Mouse (Mus musculus) E14TG2a.4 (cell line): ENCODE measurements at regions not wholly inside any gene's neighbourhood (a gene's known extent, or its start where the extent isn't known, plus 50 kb on each side); places are given as distances from the start of the nearest gene placed in this dataset.

Experiments
- H3K27me3 ChIP-seq: 2 replicates; pipeline ENCODE4 v1.6.1; 2014; ENCODE audit warnings: low read length, control low read depth; ENCODE audit not compliant: insufficient read depth
- H3K36me3 ChIP-seq: 2 replicates; pipeline ENCODE4 v1.6.1; 2014; ENCODE audit warnings: low read length, control low read depth; ENCODE audit not compliant: insufficient read depth
- H3K4me1 ChIP-seq: replicated peaks from 2 replicates; pipeline ENCODE4 v1.6.1; 2014; ENCODE audit warnings: low read depth, low read length, control low read depth
- H3K4me3 ChIP-seq: replicated peaks from 2 replicates; pipeline ENCODE4 v1.5.1; 2014; ENCODE audit warnings: mild to moderate bottlenecking, low read length
- H3K9me3 ChIP-seq: 2 replicates; pipeline ENCODE4 v1.6.1; 2014; ENCODE audit warnings: low read length, control low read depth
- CTCF ChIP-seq: conservative IDR thresholded peaks from 2 replicates; pipeline ENCODE4 v1.5.1; 2014; ENCODE audit warnings: low read length
- NANOG ChIP-seq: IDR thresholded peaks from 2 replicates; pipeline ENCODE4 v1.6.1; 2014; ENCODE audit warnings: borderline replicate concordance, low read length, mixed read lengths
- POU5F1 ChIP-seq: IDR thresholded peaks from 2 replicates; pipeline ENCODE4 v1.6.1; 2014; ENCODE audit warnings: low read length, borderline replicate concordance

GRCm38 (mm10) chr2:180404168-180404567 lies 51.9 kb upstream of the Slco4a1 start:
- no peaks in the 10 kb centered on the region for H3K4me1 ChIP-seq
- H3K36me3 ChIP-seq, result no peaks in the 10 kb centered on the region
- TF ChIP-seq NANOG (no peak), POU5F1 (no peak), CTCF (no peak)
- no peaks in the 10 kb centered on the region for H3K9me3 ChIP-seq
- H3K27me3 ChIP-seq, result no peaks in the 10 kb centered on the region
- no peak overlapping the region for H3K4me3 ChIP-seq

- no peaks in the 10 kb centered on the region for H3K9me3 ChIP-seq
- no peaks in the 10 kb centered on the region for H3K4me1 ChIP-seq
- no peaks in the 10 kb centered on the region for H3K27me3 ChIP-seq
- no peaks in the 10 kb centered on the region for H3K36me3 ChIP-seq
- H3K4me3 ChIP-seq, result no peak overlapping the region
- TF ChIP-seq POU5F1, result no peak
- TF ChIP-seq CTCF, result no peak
- TF ChIP-seq NANOG, result no peak
Observed at GRCm38 (mm10) chr2:180403621-180404020, 52.4 kb upstream of the Slco4a1 start.

- no peaks in the 10 kb centered on the region for H3K27me3 ChIP-seq
- no peaks in the 10 kb centered on the region for H3K36me3 ChIP-seq
- H3K9me3 ChIP-seq, result no peaks in the 10 kb centered on the region
- H3K4me1 ChIP-seq, result no peaks in the 10 kb centered on the region
- no peak overlapping the region for H3K4me3 ChIP-seq
- TF ChIP-seq NANOG (no peak), POU5F1 (no peak), CTCF (no peak)
Observed at GRCm38 (mm10) chr2:180402851-180403459, 53.1 kb upstream of the Slco4a1 start.

GRCm38 (mm10) chr2:180402433-180402832 lies 53.6 kb upstream of the Slco4a1 start:
- no peak overlapping the region for H3K4me3 ChIP-seq
- no peak for TF ChIP-seq NANOG
- TF ChIP-seq CTCF, result no peak
- no peak for TF ChIP-seq POU5F1
- H3K36me3 ChIP-seq, result no peaks in the 10 kb centered on the region
- H3K27me3 ChIP-seq, result no peaks in the 10 kb centered on the region
- no peaks in the 10 kb centered on the region for H3K4me1 ChIP-seq
- no peaks in the 10 kb centered on the region for H3K9me3 ChIP-seq

GRCm38 (mm10) chr2:180401409-180402391 lies 54.3 kb upstream of the Slco4a1 start:
- no peaks in the 10 kb centered on the region for H3K36me3 ChIP-seq
- TF ChIP-seq CTCF (no peak), POU5F1 (no peak)
- no peaks in the 10 kb centered on the region for H3K4me1 ChIP-seq
- H3K4me3 ChIP-seq, result no peak overlapping the region
- H3K27me3 ChIP-seq, result no peaks in the 10 kb centered on the region
- no peaks in the 10 kb centered on the region for H3K9me3 ChIP-seq

- Histone ChIP-seq H3K36me3 (no peaks in the 10 kb centered on the region), H3K4me3 (no peak overlapping the region), H3K4me1 (no peaks in the 10 kb centered on the region), H3K9me3 (no peaks in the 10 kb centered on the region), H3K27me3 (no peaks in the 10 kb centered on the region)
- TF ChIP-seq CTCF, result no peak
- TF ChIP-seq NANOG, result no peak
- no peak for TF ChIP-seq POU5F1
Observed at GRCm38 (mm10) chr2:180400514-180401019, 55.5 kb upstream of the Slco4a1 start.

GRCm38 (mm10) chr2:180399651-180400513 lies 56.2 kb upstream of the Slco4a1 start:
- H3K4me3 ChIP-seq, result no peak overlapping the region
- H3K27me3 ChIP-seq, result no peaks in the 10 kb centered on the region
- H3K4me1 ChIP-seq, result no peaks in the 10 kb centered on the region
- H3K9me3 ChIP-seq, result no peaks in the 10 kb centered on the region
- no peaks in the 10 kb centered on the region for H3K36me3 ChIP-seq
- TF ChIP-seq CTCF, result no peak
- no peak for TF ChIP-seq NANOG
- no peak for TF ChIP-seq POU5F1

GRCm38 (mm10) chr2:180398851-180399447 lies 57.1 kb upstream of the Slco4a1 start:
- no peak overlapping the region for H3K4me3 ChIP-seq
- no peaks in the 10 kb centered on the region for H3K9me3 ChIP-seq
- no peaks in the 10 kb centered on the region for H3K4me1 ChIP-seq
- H3K27me3 ChIP-seq, result no peaks in the 10 kb centered on the region
- H3K36me3 ChIP-seq, result no peaks in the 10 kb centered on the region
- TF ChIP-seq NANOG (no peak), CTCF (no peak), POU5F1 (no peak)
